Mouse (Mus musculus): ENCODE results near the gene Fam69a.

DNA sequence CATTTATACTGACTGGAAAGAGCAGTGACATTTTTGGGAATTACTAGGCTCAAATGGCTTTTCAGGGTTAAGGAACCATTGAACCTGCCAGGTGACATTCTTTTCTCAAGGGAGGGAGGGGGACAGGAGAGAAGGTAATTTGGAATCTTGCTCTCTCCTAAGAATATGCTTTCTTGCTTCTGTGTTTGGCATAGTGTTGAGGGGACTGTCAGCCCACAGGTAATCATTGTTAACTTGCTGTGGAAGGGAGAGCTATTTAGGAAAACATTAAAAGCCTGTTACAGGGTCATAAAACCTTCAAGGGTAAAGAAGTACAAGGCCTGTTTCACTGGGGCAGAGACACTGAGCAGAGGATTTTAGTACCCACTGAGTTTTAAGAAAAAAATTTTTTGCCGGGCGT lies 30.3 kb upstream of the Fam69a start:
- TF ChIP-seq POLR2A (IDR thresholded peaks at IDR 0.05; ENCODE audit: low read depth, low read length): no peak
- TF ChIP-seq CTCF (IDR thresholded peaks at IDR 0.05; ENCODE audit: extremely low read depth, insufficient read length, insufficient replicate concordance, low read depth, low read length): no peak

All from small intestine, adult 2 months (tissue).